Mouse (Mus musculus) MEL (cell line): ENCODE results near the gene Hrk. TPM values are rescaled to one million over a fixed set of nuclear protein-coding genes. Genes with fewer than 3 reads are reported as not detected.

ENCODE experiments used
- DNase-seq: peaks from one replicate; pipeline ENCODE4 v3.0.0; 2011; ENCODE audit warnings: low read depth, low spot score
- H3K27ac ChIP-seq: 2 replicates; pipeline ENCODE4 v1.5.1; 2012; ENCODE audit warnings: low read depth, mild to moderate bottlenecking, control low read depth, low read length, moderate library complexity; ENCODE audit not compliant: control insufficient read depth
- H3K27me3 ChIP-seq, 2 experiments: fragments of 150-350 bp in 1 of 2; sonication (generic) in 1 of 2; 2 replicates each; pipeline ENCODE4 v1.6.1; 2012; ENCODE audit warnings: low read length in 2 of 2, mild to moderate bottlenecking in 2 of 2, improper control_type of control experiment in 1 of 2, moderate library complexity in 1 of 2; ENCODE audit not compliant: insufficient read depth in 2 of 2, control insufficient read depth in 1 of 2
- H3K36me3 ChIP-seq, 2 experiments: 2 replicates each; pipeline ENCODE4 v1.6.1; 2012 to 2014; ENCODE audit warnings: low read length in 2 of 2, improper control_type of control experiment in 1 of 2, inconsistent platforms in 1 of 2, mild to moderate bottlenecking in 1 of 2; ENCODE audit not compliant: insufficient read depth in 2 of 2, control insufficient read depth in 1 of 2
- H3K4me1 ChIP-seq, 2 experiments: fragments of 150-350 bp in 1 of 2; sonication (generic) in 1 of 2; 2 replicates each; pipeline ENCODE4 v1.6.1; 2012; ENCODE audit warnings: low read length in 2 of 2, improper control_type of control experiment in 1 of 2, mild to moderate bottlenecking in 1 of 2; ENCODE audit not compliant: insufficient read depth in 2 of 2, control insufficient read depth in 1 of 2
- H3K4me3 ChIP-seq, 2 experiments: fragments of 150-350 bp in 1 of 2; sonication (generic) in 1 of 2; 2 replicates each; pipeline ENCODE4 v1.5.1; 2012; ENCODE audit warnings: low read depth in 2 of 2, low read length in 2 of 2, mild to moderate bottlenecking in 2 of 2, moderate library complexity in 2 of 2, control low read depth in 1 of 2, improper control_type of control experiment in 1 of 2; ENCODE audit not compliant: control insufficient read depth in 1 of 2, insufficient read depth in 1 of 2
- H3K79me2 ChIP-seq: 2 replicates; pipeline ENCODE4 v1.6.1; 2012; ENCODE audit warnings: mild to moderate bottlenecking, low read length, moderate library complexity; ENCODE audit not compliant: control insufficient read depth, poor library complexity, insufficient read depth
- H3K9ac ChIP-seq: 2 replicates; pipeline ENCODE4 v1.6.1; 2012; ENCODE audit warnings: low read depth, mild to moderate bottlenecking, control low read depth, low read length, moderate library complexity; ENCODE audit not compliant: control insufficient read depth, poor library complexity, severe bottlenecking
- H3K9me3 ChIP-seq: fragments of 150-350 bp; sonication (generic); replicated peaks from 2 replicates; pipeline ENCODE4 v1.6.1; 2012; ENCODE audit warnings: mild to moderate bottlenecking, low read length, improper control_type of control experiment, moderate library complexity; ENCODE audit not compliant: insufficient read depth
- BHLHE40 ChIP-seq: IDR thresholded peaks from 2 replicates; pipeline ENCODE4 v1.6.1; 2012; ENCODE audit warnings: low read depth, mild to moderate bottlenecking, inconsistent platforms, low read length, improper control_type of control experiment, borderline replicate concordance
- CHD2 ChIP-seq: IDR thresholded peaks from 2 replicates; pipeline ENCODE4 v1.6.1; 2011; ENCODE audit warnings: low read length, improper control_type of control experiment
- ELF1 ChIP-seq: IDR thresholded peaks from 2 replicates; pipeline ENCODE4 v1.6.1; 2014; ENCODE audit warnings: low read depth, mild to moderate bottlenecking, inconsistent platforms, low read length, improper control_type of control experiment, moderate library complexity
- ETS1 ChIP-seq: IDR thresholded peaks from 2 replicates; pipeline ENCODE4 v1.6.1; 2012; ENCODE audit warnings: low read depth, mild to moderate bottlenecking, inconsistent platforms, low read length, improper control_type of control experiment, moderate library complexity
- KAT2A ChIP-seq: conservative IDR thresholded peaks from 2 replicates; pipeline ENCODE4 v1.6.1; 2012; ENCODE audit warnings: low read depth, low read length, improper control_type of control experiment, inconsistent platforms
- MAFK ChIP-seq: IDR thresholded peaks from 2 replicates; pipeline ENCODE4 v1.6.1; 2011; ENCODE audit warnings: low read depth, mild to moderate bottlenecking, low read length, improper control_type of control experiment, borderline replicate concordance
- MAX ChIP-seq: IDR thresholded peaks from 2 replicates; pipeline ENCODE4 v1.6.1; 2011; ENCODE audit warnings: low read length, improper control_type of control experiment
- MXI1 ChIP-seq: IDR thresholded peaks from 2 replicates; pipeline ENCODE4 v1.6.1; 2011; ENCODE audit warnings: mild to moderate bottlenecking, low read depth, low read length, improper control_type of control experiment
- MYB ChIP-seq: IDR thresholded peaks from 2 replicates; pipeline ENCODE4 v1.6.1; 2011; ENCODE audit warnings: mild to moderate bottlenecking, low read depth, low read length, improper control_type of control experiment
- MYC ChIP-seq: IDR thresholded peaks from 2 replicates; pipeline ENCODE4 v1.6.1; 2011; ENCODE audit warnings: low read depth, mild to moderate bottlenecking, low read length, improper control_type of control experiment, moderate library complexity
- NRF1 ChIP-seq: IDR thresholded peaks from 2 replicates; pipeline ENCODE4 v1.6.1; 2014; ENCODE audit warnings: low read depth, mild to moderate bottlenecking, inconsistent platforms, low read length, improper control_type of control experiment, moderate library complexity; ENCODE audit not compliant: poor library complexity, insufficient read depth, severe bottlenecking
- POLR2A ChIP-seq, 2 experiments: IDR thresholded peaks; 2 replicates each; pipeline ENCODE4 v1.6.1; 2011 to 2012; ENCODE audit warnings: low read length in 2 of 2, mild to moderate bottlenecking in 2 of 2, control low read depth in 1 of 2, improper control_type of control experiment in 1 of 2, low read depth in 1 of 2, moderate library complexity in 1 of 2; ENCODE audit not compliant: control insufficient read depth in 1 of 2, insufficient read depth in 1 of 2, poor library complexity in 1 of 2
- POLR2AphosphoS2 ChIP-seq: IDR thresholded peaks from 2 replicates; pipeline ENCODE4 v1.6.1; 2011; ENCODE audit warnings: low read length, improper control_type of control experiment
- RCOR1 ChIP-seq: IDR thresholded peaks from 2 replicates; pipeline ENCODE4 v1.6.1; 2012; ENCODE audit warnings: low read depth, mild to moderate bottlenecking, inconsistent platforms, low read length, improper control_type of control experiment
- SIN3A ChIP-seq: IDR thresholded peaks from 2 replicates; pipeline ENCODE4 v1.6.1; 2012; ENCODE audit warnings: low read length, improper control_type of control experiment, inconsistent platforms
- TAL1 ChIP-seq: IDR thresholded peaks from 2 replicates; pipeline ENCODE4 v1.6.1; 2012; ENCODE audit warnings: mild to moderate bottlenecking, inconsistent platforms, low read length, moderate library complexity, mixed read lengths
- TBP ChIP-seq: IDR thresholded peaks from 2 replicates; pipeline ENCODE4 v1.8.0; 2011; ENCODE audit warnings: low read depth, low read length, improper control_type of control experiment
- TCF12 ChIP-seq: IDR thresholded peaks from 2 replicates; pipeline ENCODE4 v1.6.1; 2014; ENCODE audit warnings: low read depth, mild to moderate bottlenecking, inconsistent platforms, low read length, improper control_type of control experiment, moderate library complexity
- UBTF ChIP-seq: IDR thresholded peaks from 2 replicates; pipeline ENCODE4 v1.6.1; 2012; ENCODE audit warnings: low read depth, mild to moderate bottlenecking, inconsistent platforms, low read length, improper control_type of control experiment, moderate library complexity, borderline replicate concordance; ENCODE audit not compliant: insufficient read depth
- USF1 ChIP-seq: IDR thresholded peaks from 2 replicates; pipeline ENCODE4 v1.6.1; 2014; ENCODE audit warnings: low read depth, mild to moderate bottlenecking, inconsistent platforms, low read length, improper control_type of control experiment, moderate library complexity
- ZKSCAN1 ChIP-seq: IDR thresholded peaks from 2 replicates; pipeline ENCODE4 v1.6.1; 2012; ENCODE audit warnings: low read depth, mild to moderate bottlenecking, inconsistent platforms, low read length, improper control_type of control experiment, moderate library complexity
- ZMIZ1 ChIP-seq: IDR thresholded peaks from 2 replicates; pipeline ENCODE4 v1.6.1; 2012; ENCODE audit warnings: low read depth, mild to moderate bottlenecking, inconsistent platforms, low read length, improper control_type of control experiment, moderate library complexity
- ZNF384 ChIP-seq: IDR thresholded peaks from 2 replicates; pipeline ENCODE4 v1.6.1; 2012; ENCODE audit warnings: low read depth, mild to moderate bottlenecking, inconsistent platforms, low read length, improper control_type of control experiment
- polyA plus RNA-seq, 2 experiments: library from polyadenylated mRNA; stranded (reverse) in 1 of 2; unstranded in 1 of 2; fragments of >175 nt in 1 of 2; fragments of >200 nt in 1 of 2; gene quantifications; 2 replicates each; pipeline versions ENCODE4 v1.2.1 to v1.2.4; 2012; ENCODE audit warnings: low replicate concordance in 2 of 2, low read depth in 1 of 2; ENCODE audit not compliant: insufficient read length in 2 of 2, insufficient read depth in 1 of 2, missing spikeins in 1 of 2
- total RNA-seq: library from RNA; depleted of rRNA; stranded (reverse); fragments of 300-350 nt; gene quantifications from 2 replicates; pipeline ENCODE4 v1.2.3, GENCODE M21; 2012

Gene Hrk
- total and polyA plus RNA-seq, 3 experiments = not detected

GRCm38 (mm10) chr5:118156976-118157375 is 7.5 kb upstream of the Hrk start:
- TF ChIP-seq TCF12 (no peak), UBTF (no peak), SIN3A (no peak), ZMIZ1 (no peak), TBP (no peak), TAL1 (no peak), KAT2A (no peak), ELF1 (no peak), POLR2A (IDR thresholded peaks at IDR 0.05; ENCODE audit: control insufficient read depth in 1 of 2, insufficient read depth in 1 of 2, low read depth in 1 of 2, low read length in 2 of 2, poor library complexity in 1 of 2) (no peak), RCOR1 (no peak), ETS1 (no peak), USF1 (no peak), MXI1 (no peak), CHD2 (no peak), BHLHE40 (no peak), ZKSCAN1 (no peak)
- Histone ChIP-seq H3K9ac (no peak overlapping the region), H3K4me3 (no peak overlapping the region), H3K4me1 (peaks cover 3 to 10% of the 10 kb centered on the region in 2 experiments), H3K36me3 (peaks cover 0 to 6% of the 10 kb centered on the region in 2 experiments; a peak in 2 of 4 replicates), H3K27ac (no peak overlapping the region), H3K79me2 (peaks cover 25% of the 10 kb centered on the region), H3K27me3 (no peaks in the 10 kb centered on the region), H3K9me3 (no peaks in the 10 kb centered on the region)
- DNase-seq = no peak

- TF ChIP-seq POLR2AphosphoS2 (no peak), MYB (no peak), TAL1 (no peak), NRF1 (no peak), TCF12 (no peak), ELF1 (no peak), ZNF384 (no peak), MYC (no peak), CHD2 (no peak), MAFK (no peak), MAX (no peak)
- Histone ChIP-seq H3K27ac (no peak overlapping the region), H3K9me3 (no peaks in the 10 kb centered on the region), H3K4me1 (peaks cover 0 to 3% of the 10 kb centered on the region in 2 experiments; a peak in 1 of 4 replicates), H3K27me3 (no peaks in the 10 kb centered on the region), H3K36me3 (no peaks in the 10 kb centered on the region), H3K4me3 (no peak overlapping the region), H3K79me2 (no peaks in the 10 kb centered on the region), H3K9ac (no peak overlapping the region)
- no peak for DNase-seq
Observed at GRCm38 (mm10) chr5:118160691-118161090, 3.8 kb upstream of the Hrk start.
